Mouse (Mus musculus) liver, embryonic 14.5 days (tissue): Measurements from ENCODE around the gene Gm49325.

Source experiments
- CTCF ChIP-seq: IDR thresholded peaks from 2 replicates; pipeline ENCODE4 v1.5.1; 2016; ENCODE audit warnings: antibody characterized with exemption, low read depth, control low read depth
- EP300 ChIP-seq: IDR thresholded peaks from 2 replicates; pipeline ENCODE4 v1.6.1; 2016; ENCODE audit warnings: antibody characterized with exemption, low read depth

DNA sequence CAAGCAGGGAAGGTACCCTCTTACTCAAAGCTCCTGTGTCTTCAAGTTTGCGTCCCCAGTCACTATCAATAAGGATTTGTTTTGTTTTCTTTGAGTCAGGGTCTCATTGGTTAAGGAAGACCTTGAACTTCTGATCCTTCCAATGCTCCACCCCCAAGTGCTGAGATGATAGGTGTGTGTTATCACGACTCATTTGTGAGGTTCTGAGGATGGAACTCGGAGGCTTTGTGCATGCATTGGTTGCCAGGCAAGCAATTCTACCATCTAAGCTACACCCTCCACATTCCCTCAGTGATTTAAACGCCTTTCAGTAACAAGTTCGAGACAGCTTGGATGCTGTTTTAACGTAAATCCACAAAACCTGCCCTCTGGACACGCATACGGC is 25.0 kb upstream of the Gm49325 start:
- TF ChIP-seq CTCF (no peak), EP300 (no peak)
